Mouse (Mus musculus): Measurements from ENCODE around the gene Hacd2. TPM values are rescaled to one million over a fixed set of nuclear protein-coding genes. Genes with fewer than 3 reads are reported as not detected.
A peak's percentile ranks its signal among the peaks of the same experiment; 100 is the strongest.

The Hacd2 gene
- polyA plus RNA-seq, 1 experiment from 2014 or later = 50.2 TPM

GRCm38 (mm10) chr16:35013501-35013900, 8.7 kb upstream of the Hacd2 start:
- Histone ChIP-seq H3K4me1 (replicated peaks) (no peaks in the 10 kb centered on the region), H3K36me3 (no peaks in the 10 kb centered on the region), H3K4me3 (no peak overlapping the region), H3K9me3 (no peaks in the 10 kb centered on the region), H3K4me2 (no peak overlapping the region), H3K27me3 (peaks cover 20% of the 10 kb centered on the region), H3K27ac (replicated peaks) (no peak overlapping the region), H3K9ac (no peak overlapping the region)
- WGBS = 84% methylated on average over 2 of the region's 2 CpGs
- no peak for ATAC-seq (ENCODE audit: low read depth)

GRCm38 (mm10) chr16:35016491-35016890, 5.7 kb upstream of the Hacd2 start:
- Histone ChIP-seq H3K4me2 (no peak overlapping the region), H3K27ac (replicated peaks) (no peak overlapping the region), H3K4me3 (no peak overlapping the region), H3K27me3 (peaks cover 42% of the 10 kb centered on the region), H3K9ac (no peak overlapping the region), H3K36me3 (no peaks in the 10 kb centered on the region), H3K4me1 (replicated peaks) (no peaks in the 10 kb centered on the region), H3K9me3 (no peaks in the 10 kb centered on the region)
- ATAC-seq (ENCODE audit: low read depth) = no peak
- 71% methylated on average over 3 of the region's 3 CpGs for WGBS

- 93% methylated on average over 1 of the region's 1 CpGs for WGBS
- H3K4me1 ChIP-seq (replicated peaks) = peaks cover 7% of the 10 kb centered on the region; the same call in 1 of the 2 replicates
- no peak for ATAC-seq (ENCODE audit: low read depth)
- H3K9ac ChIP-seq = no peak overlapping the region
- H3K36me3 ChIP-seq = no peaks in the 10 kb centered on the region
- no peak overlapping the region for H3K27ac ChIP-seq (replicated peaks)
- no peak overlapping the region for H3K4me3 ChIP-seq
- no peaks in the 10 kb centered on the region for H3K9me3 ChIP-seq
- H3K27me3 ChIP-seq = peaks cover 42% of the 10 kb centered on the region
- H3K4me2 ChIP-seq = no peak overlapping the region
Observed at GRCm38 (mm10) chr16:35018470-35018974, 3.7 kb upstream of the Hacd2 start.

GRCm38 (mm10) chr16:35021903-35022241, 356 bp upstream of the Hacd2 start:
- H3K4me1 ChIP-seq (replicated peaks) = peaks cover 11% of the 10 kb centered on the region; the same call in 1 of the 2 replicates
- no peak overlapping the region for H3K9ac ChIP-seq
- WGBS = 54% methylated on average over 5 of the region's 5 CpGs
- peak; percentile 57; the same call in 1 of the 2 replicates for ATAC-seq (ENCODE audit: low read depth)
- H3K36me3 ChIP-seq = 0 out of 2 replicates have a peak, but pooled peaks cover 4% of the 10 kb centered on the region
- peak overlapping the region; percentile 80 for H3K4me3 ChIP-seq
- H3K27ac ChIP-seq (replicated peaks) = no peak overlapping the region
- H3K27me3 ChIP-seq = peaks cover 37% of the 10 kb centered on the region
- H3K4me2 ChIP-seq = peak overlapping the region; percentile 71
- no peaks in the 10 kb centered on the region for H3K9me3 ChIP-seq

- peak overlapping the region; percentile 80 for H3K4me3 ChIP-seq
- H3K9ac ChIP-seq = peak overlapping the region; percentile 84
- 4% methylated on average over 8 of the region's 8 CpGs for WGBS
- H3K4me2 ChIP-seq = peak overlapping the region; percentile 71
- no peaks in the 10 kb centered on the region for H3K9me3 ChIP-seq
- peaks cover 11% of the 10 kb centered on the region; the same call in 1 of the 2 replicates for H3K4me1 ChIP-seq (replicated peaks)
- no peak for ATAC-seq (ENCODE audit: low read depth)
- H3K36me3 ChIP-seq = peaks cover 8% of the 10 kb centered on the region; the same call in 1 of the 2 replicates
- H3K27me3 ChIP-seq = peaks cover 25% of the 10 kb centered on the region
- peak overlapping the region; percentile 89 for H3K27ac ChIP-seq (replicated peaks)
Observed at GRCm38 (mm10) chr16:35023138-35023735, 1.0 kb downstream of the Hacd2 start.

GRCm38 (mm10) chr16:35024300-35024699, 2.1 kb downstream of the Hacd2 start:
- Histone ChIP-seq H3K4me2 (no peak overlapping the region), H3K36me3 (peaks cover 16% of the 10 kb centered on the region), H3K27ac (replicated peaks) (no peak overlapping the region), H3K27me3 (peaks cover 15% of the 10 kb centered on the region), H3K4me1 (replicated peaks) (peaks cover 11% of the 10 kb centered on the region; the same call in 1 of the 2 replicates), H3K9ac (no peak overlapping the region), H3K4me3 (no peak overlapping the region), H3K9me3 (no peaks in the 10 kb centered on the region)
- no peak for ATAC-seq (ENCODE audit: low read depth)
- 88% methylated on average over 5 of the region's 5 CpGs for WGBS

- H3K9me3 ChIP-seq = no peaks in the 10 kb centered on the region
- ATAC-seq (ENCODE audit: low read depth) = no peak
- peaks cover 6% of the 10 kb centered on the region for H3K27me3 ChIP-seq
- H3K9ac ChIP-seq = no peak overlapping the region
- peaks cover 22% of the 10 kb centered on the region for H3K36me3 ChIP-seq
- no peak overlapping the region for H3K27ac ChIP-seq (replicated peaks)
- WGBS = 91% methylated on average over 4 of the region's 4 CpGs
- peaks cover 11% of the 10 kb centered on the region; the same call in 1 of the 2 replicates for H3K4me1 ChIP-seq (replicated peaks)
- H3K4me2 ChIP-seq = no peak overlapping the region
- no peak overlapping the region for H3K4me3 ChIP-seq
Observed at GRCm38 (mm10) chr16:35025347-35025746, 3.1 kb downstream of the Hacd2 start.

- Histone ChIP-seq H3K36me3 (peaks cover 31% of the 10 kb centered on the region), H3K9ac (no peak overlapping the region), H3K4me3 (no peak overlapping the region), H3K4me1 (replicated peaks) (peaks cover 6% of the 10 kb centered on the region), H3K9me3 (no peaks in the 10 kb centered on the region), H3K4me2 (no peak overlapping the region), H3K27me3 (no peaks in the 10 kb centered on the region), H3K27ac (replicated peaks) (no peak overlapping the region)
- WGBS = 85% methylated on average over 3 of the region's 3 CpGs
- ATAC-seq (ENCODE audit: low read depth) = no peak
Observed at GRCm38 (mm10) chr16:35033241-35033640, 11.0 kb downstream of the Hacd2 start.

- WGBS = 86% methylated on average over 8 of the region's 8 CpGs
- H3K27ac ChIP-seq (replicated peaks) = no peak overlapping the region
- no peak overlapping the region for H3K9ac ChIP-seq
- no peak overlapping the region for H3K4me3 ChIP-seq
- H3K36me3 ChIP-seq = peaks cover 26% of the 10 kb centered on the region; the same call in 1 of the 2 replicates
- no peak for ATAC-seq (ENCODE audit: low read depth)
- no peaks in the 10 kb centered on the region for H3K9me3 ChIP-seq
- H3K4me1 ChIP-seq (replicated peaks) = peaks cover 7% of the 10 kb centered on the region
- H3K4me2 ChIP-seq = no peak overlapping the region
- no peaks in the 10 kb centered on the region for H3K27me3 ChIP-seq
Observed at GRCm38 (mm10) chr16:35033809-35034577, 11.8 kb downstream of the Hacd2 start.

GRCm38 (mm10) chr16:35034971-35035370, 12.7 kb downstream of the Hacd2 start:
- no peaks in the 10 kb centered on the region for H3K27me3 ChIP-seq
- ATAC-seq (ENCODE audit: low read depth) = no peak
- peaks cover 7% of the 10 kb centered on the region for H3K4me1 ChIP-seq (replicated peaks)
- no peak overlapping the region for H3K4me2 ChIP-seq
- H3K9me3 ChIP-seq = no peaks in the 10 kb centered on the region
- H3K27ac ChIP-seq (replicated peaks) = no peak overlapping the region
- H3K9ac ChIP-seq = no peak overlapping the region
- H3K36me3 ChIP-seq = peaks cover 28% of the 10 kb centered on the region
- H3K4me3 ChIP-seq = no peak overlapping the region
- WGBS = 87% methylated on average over 5 of the region's 5 CpGs

GRCm38 (mm10) chr16:35036754-35037153, 14.5 kb downstream of the Hacd2 start:
- 82% methylated on average over 5 of the region's 5 CpGs for WGBS
- H3K4me3 ChIP-seq = no peak overlapping the region

GRCm38 (mm10) chr16:35038343-35039057, 16.3 kb downstream of the Hacd2 start:
- 12% methylated on average over 4 of the region's 4 CpGs for WGBS
- Histone ChIP-seq H3K9ac (no peak overlapping the region), H3K9me3 (no peaks in the 10 kb centered on the region), H3K4me2 (no peak overlapping the region), H3K4me1 (replicated peaks) (peaks cover 7% of the 10 kb centered on the region), H3K36me3 (peaks cover 33% of the 10 kb centered on the region), H3K27ac (replicated peaks) (no peak overlapping the region), H3K27me3 (no peaks in the 10 kb centered on the region), H3K4me3 (no peak overlapping the region)
- no peak; the same call in 1 of the 2 replicates for ATAC-seq (ENCODE audit: low read depth)

More at GRCm38 (mm10) chr16:35036754-35037153, 14.5 kb downstream of the Hacd2 start:
- Histone ChIP-seq H3K27ac (replicated peaks) (no peak overlapping the region), H3K27me3 (no peaks in the 10 kb centered on the region), H3K4me1 (replicated peaks) (peaks cover 7% of the 10 kb centered on the region), H3K9me3 (no peaks in the 10 kb centered on the region), H3K4me2 (no peak overlapping the region), H3K36me3 (peaks cover 35% of the 10 kb centered on the region), H3K9ac (no peak overlapping the region)
- ATAC-seq (ENCODE audit: low read depth) = no peak

All from neural tube, embryonic 13.5 days (tissue).